Mouse (Mus musculus) T-cell, adult 2 months (primary cell): ENCODE data around the gene Cnpy3.

Source experiments
- DNase-seq: peaks from one replicate; pipeline ENCODE4 v3.0.0; 2022; ENCODE audit warnings: low spot score

The Cnpy3 gene

DNA sequence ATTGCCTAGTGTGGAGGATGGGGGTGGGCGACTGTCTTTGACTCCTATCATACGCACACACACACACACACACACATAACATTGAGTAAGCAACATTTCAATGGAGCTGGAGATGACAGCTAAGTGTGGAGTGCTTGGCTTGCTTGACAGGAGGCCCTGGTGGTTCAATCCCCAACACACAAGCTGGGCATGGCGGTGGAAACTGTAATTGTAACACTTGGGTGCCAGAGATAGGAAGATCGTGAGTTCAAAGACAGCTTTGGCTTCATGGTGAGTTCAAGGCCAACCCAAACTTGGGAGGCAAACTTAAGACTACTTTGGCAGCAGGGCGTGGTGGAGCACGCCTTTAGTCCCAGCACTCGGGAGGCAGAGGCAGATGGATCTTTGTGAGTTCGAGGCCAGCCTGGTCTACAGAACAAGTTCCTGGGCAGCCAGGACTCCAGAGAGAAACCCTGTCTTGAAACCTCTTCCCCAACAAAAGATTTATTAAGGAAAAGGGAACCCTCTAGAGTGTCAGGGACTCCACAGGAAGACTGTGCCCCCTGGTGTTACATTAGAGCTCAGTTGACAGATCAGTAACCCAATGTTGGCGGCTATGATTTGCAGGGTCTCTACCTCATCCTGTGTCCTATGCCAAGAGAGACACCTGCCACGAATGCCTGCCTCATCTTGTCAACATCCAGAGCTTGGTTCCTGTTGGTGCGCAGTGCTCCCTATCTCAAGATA, 37.1 kb downstream of the Cnpy3 start:
- DNase-seq: no peak

DNA sequence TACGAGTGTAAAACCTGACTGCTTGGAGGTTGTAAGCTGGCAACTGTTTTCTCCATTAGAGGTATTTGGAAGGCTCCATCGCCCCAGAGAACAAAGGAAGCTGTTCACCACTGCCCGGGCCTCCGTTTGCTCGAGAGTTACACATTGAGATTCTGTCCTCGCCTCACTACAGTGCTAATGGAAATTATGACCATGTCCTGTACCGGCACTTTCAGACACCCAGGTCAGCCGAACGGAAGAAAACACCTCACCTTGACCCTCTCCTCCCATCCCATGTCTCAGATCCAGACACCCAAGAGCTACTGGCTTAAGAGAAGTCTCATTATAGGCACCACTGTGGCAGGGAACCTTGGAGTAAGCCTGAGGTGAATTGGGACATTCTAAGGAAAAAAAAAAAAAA, 38.2 kb downstream of the Cnpy3 start:
- no peak for DNase-seq

DNA sequence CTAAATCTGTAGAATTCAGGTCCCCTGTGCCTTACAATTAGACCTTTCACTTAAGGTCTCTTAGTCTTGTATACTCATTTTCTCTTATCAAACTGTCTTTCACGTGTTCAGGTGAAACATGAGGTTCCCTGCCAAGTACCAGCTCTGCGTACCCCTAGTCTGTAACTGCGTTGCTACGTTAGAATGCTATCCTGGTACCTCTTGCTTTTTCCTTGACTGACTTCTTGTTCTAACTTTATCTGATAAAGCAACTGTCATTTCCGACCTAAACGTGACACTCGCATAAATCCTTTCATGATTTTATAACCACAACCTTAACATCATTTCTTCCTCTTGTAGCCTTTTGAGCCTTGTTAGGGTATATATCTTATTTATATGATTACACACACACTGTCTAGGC, 39.6 kb downstream of the Cnpy3 start:
- no peak for DNase-seq

DNA sequence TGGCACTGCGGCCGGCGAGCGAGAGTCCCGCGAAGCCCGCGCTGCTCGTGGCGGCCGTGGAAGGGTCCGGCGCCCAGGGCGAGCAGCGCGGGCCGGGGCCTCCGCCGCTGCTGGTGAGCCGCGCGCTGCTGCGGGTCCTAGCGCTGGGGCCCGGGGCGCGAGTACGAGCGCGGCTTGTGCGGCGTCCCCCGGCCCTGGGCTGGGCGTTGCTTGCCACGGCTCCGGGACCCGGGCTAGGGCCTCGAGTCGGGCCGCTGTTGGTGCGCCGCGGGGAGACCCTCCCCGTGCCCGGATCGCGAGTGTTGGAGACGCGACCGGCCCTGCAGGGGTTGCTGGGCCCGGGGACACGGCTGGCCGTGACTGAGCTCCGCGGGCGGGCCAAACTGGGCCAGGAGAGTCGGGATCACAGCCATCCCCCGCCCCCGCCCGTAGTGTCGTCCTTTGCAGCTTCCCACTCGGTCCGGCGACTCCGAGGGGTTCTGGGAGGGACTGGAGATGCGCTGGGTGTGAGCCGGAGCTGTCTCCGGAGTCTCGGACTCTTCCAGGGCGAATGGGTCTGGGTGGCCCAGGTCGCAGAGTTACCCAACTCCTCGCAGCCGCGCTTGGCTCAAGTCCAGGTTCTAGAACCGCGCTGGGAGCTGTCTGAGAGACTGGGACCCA, 40.3 kb downstream of the Cnpy3 start:
- no peak for DNase-seq

DNA sequence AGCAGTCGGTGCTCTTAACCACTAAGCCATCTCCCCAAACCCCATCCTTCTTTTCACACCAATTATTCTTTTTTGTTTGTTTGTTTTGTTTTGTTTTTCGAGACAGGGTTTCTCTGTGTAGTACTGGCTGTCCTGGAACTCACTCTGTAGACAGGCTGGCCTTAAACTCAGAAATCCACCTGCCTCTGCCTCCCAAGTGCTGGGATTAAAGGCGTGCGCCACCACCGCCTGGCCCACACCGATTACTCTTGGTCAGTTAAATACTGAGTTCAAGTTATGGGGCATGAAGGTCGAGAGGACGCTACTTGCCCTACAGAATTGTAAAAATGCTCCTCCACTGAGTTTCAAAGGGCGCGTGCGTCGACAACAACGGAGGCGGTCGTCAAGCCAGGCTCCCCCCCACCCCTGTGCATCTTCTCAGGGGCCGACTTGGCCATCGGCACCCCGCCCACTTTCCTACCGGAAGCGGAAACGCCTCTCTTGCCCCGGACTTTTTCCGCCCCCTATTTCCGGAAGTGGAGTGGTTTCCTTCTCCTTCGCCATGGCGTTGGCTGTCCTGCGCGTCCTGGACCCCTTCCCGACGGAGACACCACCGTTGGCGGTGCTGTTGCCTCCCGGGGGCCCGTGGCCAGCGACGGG, 40.9 kb downstream of the Cnpy3 start, which contains the start of gene Pex6:
TSS of gene Pex6 (plus strand) at position 505 of the 639 bp plus-strand sequence.
- DNase-seq: peak; percentile 91

DNA sequence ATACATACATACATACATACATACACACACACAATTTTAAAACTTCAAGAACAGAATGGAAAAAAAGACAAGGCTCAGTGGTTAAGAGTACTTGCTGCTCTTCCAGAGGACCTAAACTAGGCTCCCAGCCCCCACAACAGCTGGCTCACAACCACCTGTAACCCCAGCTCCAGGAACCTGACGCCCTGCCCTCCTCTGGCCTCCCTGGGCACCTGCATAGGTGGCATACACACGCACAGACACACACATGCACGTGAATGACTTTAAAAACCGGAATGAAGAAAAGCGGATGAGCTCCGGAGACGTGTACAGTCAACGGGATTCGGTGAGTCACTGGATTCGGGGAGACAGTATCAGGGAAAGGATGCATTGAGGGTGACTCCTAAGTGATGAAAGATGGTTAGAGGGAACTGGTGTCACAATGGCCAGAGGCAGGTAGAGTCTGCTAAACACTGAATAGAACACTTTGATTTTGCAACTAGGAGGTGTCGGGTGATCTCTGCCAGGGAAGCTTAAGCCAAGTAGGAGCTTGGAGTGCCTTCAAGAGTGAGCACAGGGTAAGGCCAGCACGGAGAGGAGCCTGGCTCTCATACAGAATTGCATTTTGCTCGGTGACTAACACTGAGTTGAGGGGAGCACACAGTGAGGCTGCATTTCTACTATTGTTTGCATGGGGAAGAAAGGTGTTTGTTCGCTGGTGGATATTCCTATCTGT, 45.5 kb downstream of the Cnpy3 start:
- DNase-seq: no peak

DNA sequence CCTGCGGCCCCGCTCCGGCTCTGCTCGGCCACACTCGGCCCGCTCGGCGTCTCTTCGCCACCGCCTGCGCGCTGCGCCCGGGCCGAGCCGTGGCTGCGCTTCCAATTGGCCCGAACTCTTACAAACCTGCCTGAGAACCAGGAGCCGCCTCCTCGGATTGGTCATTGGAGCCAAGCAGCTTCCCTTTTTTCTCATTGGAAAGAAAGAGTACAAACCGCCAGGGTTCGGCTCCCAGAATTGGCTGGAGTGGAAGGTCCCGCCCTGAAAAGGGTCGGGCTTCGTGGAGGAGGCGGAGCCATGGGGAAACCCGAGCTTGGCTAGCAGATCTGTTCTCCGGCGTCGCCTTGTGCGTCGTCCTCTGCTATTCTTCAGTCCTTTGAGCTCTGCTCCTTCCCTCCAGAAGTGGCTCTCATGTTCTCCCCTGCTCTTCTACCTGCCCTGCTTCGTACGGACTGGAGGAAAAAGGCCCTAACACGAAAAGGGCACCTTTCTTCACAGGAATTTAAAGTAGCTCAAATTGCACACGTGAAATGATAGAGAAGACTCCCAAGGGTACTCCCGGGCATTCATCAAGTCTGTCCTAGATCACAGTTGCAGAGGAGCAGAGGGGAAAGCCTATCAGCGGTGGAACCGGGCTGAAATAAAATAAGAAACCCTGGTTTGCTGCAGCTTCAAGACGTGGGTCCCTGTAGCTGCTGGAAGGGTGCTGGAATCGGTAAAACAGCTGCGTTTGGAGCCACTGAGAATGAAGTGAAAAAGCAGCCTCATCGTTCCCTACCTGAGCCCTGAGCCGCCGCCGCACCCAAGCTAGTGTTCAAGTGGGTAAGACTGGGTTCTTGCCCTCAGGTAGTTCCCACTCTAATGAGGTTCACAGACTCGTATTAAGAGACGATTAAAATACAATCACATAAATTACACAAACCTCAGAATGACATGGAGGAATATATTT, 46.9 kb downstream of the Cnpy3 start, which contains the start of gene Ppp2r5d:
TSS of gene Ppp2r5d (minus strand) at position 225 of the 949 bp plus-strand sequence.
- DNase-seq: peak; percentile 97

DNA sequence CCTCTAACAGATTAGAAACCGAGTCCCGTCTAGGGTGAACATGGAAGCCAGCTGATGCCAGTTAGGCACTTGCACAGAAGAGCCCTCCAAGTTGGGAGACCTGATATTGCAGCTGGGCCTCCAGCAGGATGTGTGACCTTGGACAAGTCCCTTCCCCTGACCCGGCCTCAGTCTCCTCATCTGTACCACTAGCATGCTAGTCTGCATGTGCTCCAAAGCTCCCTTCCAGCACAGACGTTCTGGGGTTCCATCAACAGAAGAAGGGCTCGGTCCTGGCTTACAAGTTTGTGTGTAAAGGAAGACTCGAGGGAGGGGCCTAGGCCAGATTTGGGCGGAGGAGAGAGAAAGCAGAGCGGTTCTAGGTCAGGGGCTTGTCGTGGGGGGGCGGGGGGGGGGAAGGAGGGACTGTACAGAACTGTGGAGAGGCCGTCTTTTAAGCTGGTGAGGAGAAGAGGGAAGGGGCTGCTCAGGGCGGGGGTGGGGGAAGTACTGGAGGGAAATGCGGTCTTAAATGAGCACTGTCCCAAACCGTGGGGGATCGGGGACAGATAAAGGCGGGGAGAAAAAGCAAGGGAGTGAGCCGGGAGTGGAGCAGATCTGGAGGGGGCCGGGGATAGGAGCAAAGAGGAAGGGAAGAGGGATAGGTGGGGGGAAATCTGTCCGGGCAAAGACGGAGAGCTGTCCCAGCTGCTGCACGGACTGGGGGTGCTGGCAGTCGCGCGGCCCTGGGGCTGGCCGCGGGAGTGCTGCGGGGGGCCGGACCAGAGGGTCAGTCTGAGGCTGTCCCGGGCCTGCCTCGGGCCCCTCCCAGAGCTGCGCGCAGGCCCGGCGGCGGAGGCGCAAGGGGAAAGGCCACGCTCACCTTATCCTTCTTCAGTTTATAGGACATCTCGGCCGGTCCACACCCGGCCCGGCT, 47.8 kb downstream of the Cnpy3 start:
- DNase-seq: no peak

DNA sequence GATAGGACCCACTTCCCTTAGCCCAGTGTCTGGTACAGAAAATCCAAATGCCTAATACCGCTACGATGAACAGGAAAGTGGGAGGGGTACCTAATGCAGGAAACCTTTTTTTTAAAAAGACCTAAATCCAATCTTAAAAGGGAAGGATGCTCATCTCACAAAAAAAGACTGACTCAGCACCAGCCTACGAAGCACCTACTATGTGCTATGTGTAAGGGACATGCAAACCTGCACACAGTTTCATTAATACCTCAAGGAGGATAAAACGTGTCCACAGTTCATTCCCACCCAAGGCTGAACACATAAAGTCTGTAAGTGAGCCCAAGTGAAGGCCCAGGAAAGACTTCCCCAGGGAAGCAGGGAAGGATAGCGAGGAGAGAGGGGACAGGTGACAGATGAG, 49.5 kb downstream of the Cnpy3 start:
- no peak for DNase-seq

DNA sequence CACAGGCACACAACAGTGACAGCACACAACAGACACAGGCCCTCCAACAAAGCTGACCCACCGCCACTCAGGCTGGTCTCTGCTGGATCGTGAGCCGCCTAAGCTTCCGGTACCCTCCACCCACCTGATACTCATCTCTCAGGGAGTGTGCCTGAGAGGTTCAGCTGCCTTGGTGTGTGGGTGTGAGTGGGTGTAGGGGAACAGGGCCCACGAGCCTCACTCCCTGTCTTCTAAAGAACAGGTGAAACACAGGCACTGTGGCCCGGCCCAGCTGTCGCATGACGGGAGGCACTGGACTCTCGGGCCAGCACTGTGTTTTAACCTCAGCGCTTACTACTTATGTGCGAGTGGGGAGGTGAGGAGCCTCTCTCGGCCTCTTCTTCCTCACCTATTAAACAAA, 49.9 kb downstream of the Cnpy3 start:
- DNase-seq: no peak

DNA sequence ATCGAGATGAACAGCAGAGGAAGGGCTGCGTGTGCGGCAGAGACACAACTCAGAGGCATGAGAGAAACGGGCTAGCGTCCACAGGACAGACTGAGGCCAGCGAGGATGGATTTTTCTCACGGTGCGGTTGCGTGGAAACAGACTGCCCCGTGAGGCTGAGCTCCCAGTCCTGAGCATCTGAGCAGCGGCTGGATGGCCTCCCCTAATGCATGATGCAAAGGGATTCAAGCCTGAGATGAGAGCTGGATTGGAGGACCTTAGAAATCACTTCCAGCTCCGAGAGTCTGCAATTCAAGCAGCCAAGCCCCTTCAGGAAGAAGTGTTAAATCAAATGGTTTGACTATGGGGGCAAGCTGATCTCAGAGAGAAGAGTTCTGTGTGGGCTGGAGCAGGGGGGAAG, 50.5 kb downstream of the Cnpy3 start:
- no peak for DNase-seq

DNA sequence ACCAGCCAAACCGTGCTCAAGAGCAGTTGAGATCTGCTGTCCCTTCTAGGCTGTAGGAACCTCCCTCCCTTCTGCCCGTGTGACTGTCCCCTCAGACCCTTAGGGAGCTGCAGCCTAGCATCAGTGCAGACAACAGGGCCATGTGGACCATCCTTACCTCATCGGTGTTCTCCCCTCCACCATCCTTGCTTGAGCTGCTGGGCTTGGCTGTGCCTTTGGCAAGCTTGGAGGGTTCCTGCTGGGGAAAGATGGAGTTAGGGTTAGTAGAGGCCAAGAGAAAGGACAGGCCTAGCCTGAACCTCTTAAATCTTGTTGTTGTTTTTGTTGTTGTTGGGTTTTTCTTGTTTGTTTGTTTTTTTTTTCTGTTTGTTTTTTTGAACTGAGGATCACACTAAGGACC, 52.1 kb downstream of the Cnpy3 start:
- DNase-seq: no peak

DNA sequence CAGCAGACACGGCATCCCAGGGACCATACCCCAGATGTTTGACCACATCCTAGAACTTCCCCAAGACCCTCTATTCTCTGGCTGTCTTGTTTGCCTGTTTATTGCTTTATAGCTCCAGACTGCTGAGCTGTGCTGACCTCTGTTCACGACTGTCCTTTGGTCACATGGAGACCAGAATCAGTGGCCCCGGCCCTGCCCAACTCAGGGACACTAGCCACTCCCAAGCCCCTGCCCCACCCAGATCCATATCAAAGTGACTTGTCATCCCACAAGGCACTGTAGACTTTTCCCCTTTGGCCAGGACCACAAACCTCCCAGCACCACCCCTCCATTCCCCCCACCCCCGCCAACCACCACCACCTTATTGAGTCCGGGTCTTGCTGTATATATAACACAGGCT, 52.8 kb downstream of the Cnpy3 start:
- no peak for DNase-seq

DNA sequence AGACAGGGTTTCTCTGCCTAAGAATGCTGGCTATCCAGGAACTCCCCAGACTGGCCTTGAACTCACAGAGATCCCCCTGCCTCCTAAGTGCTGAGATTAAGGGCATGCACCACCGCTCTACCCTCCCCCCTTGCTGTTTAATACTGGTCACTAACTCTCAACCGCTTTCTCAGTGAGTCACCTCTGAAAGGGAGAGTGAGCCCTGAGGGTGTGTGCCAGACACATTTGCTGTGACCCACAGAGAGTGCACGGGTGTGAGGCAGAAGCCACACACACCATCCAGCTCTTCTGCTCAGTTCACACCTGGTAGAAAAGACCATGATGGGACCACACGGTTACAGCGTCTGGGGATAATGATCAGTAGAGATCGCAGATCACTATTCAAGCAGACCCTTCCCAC, 53.5 kb downstream of the Cnpy3 start:
- DNase-seq: no peak

DNA sequence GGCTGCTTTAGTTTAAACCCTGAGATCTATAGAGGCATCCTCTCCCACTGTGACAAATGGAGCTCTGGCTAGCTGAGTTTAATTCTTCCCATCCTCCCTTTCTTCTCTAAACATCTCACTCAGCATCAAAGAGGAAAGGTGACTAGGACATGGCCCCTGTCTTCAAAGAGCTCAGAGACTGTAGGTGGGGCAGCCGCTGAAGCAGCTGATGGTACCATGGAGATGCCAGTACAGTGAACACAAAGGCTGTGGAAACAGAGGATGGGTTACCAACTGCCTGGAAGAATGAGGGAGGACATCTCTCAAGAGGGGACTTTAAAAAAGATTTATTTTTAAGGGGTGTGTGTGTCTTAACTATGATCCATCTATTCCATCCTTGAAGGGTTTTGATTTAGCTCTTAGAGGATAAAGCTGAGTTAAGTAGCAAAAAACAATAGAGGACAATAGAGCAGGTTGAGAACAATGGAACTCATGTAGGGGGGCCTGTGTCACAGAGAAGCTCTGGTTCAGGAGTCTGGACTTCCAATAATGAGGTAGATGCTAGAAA, 57.4 kb downstream of the Cnpy3 start:
- DNase-seq: no peak

DNA sequence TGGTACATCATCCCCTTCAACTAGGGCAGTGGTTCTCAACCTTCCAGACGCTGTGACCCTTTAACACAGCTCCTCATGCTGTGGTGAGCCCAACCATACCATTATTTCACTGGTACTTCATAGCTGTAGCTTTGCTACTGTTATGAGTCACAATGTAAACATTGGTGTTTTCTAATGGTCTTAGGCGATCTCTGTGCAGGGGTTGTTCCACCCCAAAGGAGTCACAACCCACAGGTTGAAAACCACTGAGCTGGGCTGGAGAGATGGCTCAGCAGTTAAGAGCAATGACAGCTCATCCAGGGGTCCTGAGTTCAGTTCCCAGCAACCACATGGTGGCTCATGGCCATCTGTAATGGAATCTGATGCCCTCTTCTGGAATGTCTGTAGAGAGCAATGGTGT, 60.6 kb downstream of the Cnpy3 start:
- no peak for DNase-seq

DNA sequence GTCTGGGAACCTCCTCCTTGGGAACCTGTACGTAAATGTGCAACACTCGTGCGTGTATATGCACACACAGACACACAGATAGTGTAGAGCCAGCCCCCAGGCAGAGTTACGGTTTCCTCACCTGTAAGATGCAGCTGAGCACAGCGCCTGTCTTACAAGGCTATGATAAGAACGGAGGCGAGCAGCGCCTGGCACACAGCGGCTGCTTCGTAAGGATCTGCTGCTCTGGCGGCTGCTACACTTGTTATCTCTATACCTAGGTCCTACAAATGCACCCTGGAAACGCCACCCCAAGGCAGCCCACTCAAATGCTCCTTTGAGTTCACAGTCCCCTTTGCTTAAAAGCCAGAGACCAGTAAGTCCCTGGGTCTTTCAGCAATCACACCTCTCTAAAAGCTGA, 61.3 kb downstream of the Cnpy3 start:
- DNase-seq: no peak

DNA sequence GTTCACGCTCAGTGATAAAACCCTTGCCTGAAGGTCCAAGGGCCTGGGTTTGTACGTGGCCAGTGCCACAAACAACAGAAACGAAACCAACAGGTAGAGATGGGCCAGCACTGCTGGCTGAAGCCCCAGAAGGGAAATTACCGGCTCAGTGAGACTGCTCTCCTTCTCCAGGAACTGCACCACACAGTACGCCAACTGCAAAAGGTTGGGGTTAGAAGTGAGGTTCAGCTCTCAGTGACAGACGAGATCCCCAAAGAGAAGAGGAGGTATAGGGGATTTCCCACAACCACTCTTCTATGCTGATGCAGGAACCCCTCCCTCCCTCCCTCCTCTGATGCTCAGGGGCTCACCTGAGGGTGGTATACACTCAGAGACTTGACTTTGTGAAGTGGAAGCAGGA, 66.1 kb downstream of the Cnpy3 start:
- DNase-seq: no peak
